Mouse (Mus musculus): Measurements from ENCODE around the gene Mettl24. TPM values are rescaled to one million over a fixed set of nuclear protein-coding genes. Genes with fewer than 3 reads are reported as not detected.

Mettl24 gene
- polyA plus RNA-seq, 1 experiment from 2014 or later, result 2.1 TPM

DNA sequence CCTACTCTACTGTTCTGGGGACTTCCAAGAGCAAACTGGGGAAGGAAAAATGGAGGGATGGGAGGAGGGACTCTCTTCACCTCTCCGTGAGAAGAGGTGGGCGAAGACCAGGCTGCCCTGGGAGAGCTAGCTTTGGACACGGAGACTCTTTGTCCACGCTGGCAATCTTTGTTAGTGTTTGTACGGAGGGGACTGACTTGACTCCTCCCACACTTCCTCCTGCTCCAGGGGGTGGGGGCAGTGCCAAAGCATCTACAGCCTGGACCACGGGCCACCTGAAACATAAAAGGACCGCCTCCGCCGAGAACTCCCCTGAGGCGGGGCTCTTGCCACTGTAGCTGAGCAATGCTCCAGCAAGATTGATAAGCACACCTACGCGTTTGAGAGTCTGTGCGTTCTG, 8.9 kb upstream of the Mettl24 start:
- Histone ChIP-seq H3K27ac (ENCODE audit: low read length) (no peak overlapping the region), H3K4me2 (ENCODE audit: low read depth, low read length) (peak overlapping the region; percentile 46), H3K9me3 (replicated peaks; ENCODE audit: control insufficient read depth, low read length) (no peaks in the 10 kb centered on the region), H3K36me3 (ENCODE audit: control insufficient read depth, insufficient read depth, low read length) (no peaks in the 10 kb centered on the region), H3K27me3 (ENCODE audit: control insufficient read depth, insufficient read depth, low read length) (no peaks in the 10 kb centered on the region), H3K4me3 (replicated peaks; ENCODE audit: low read length) (peak overlapping the region; percentile 5; the same call in 1 of the 2 replicates), H3K4me1 (ENCODE audit: control insufficient read depth, insufficient read depth, low read length) (no peaks in the 10 kb centered on the region), H3K9ac (ENCODE audit: low read length) (no peak overlapping the region)
- WGBS, result 13% methylated on average over 13 of the region's 13 CpGs
- no peak for ATAC-seq (ENCODE audit: insufficient read depth, low FRiP score)

DNA sequence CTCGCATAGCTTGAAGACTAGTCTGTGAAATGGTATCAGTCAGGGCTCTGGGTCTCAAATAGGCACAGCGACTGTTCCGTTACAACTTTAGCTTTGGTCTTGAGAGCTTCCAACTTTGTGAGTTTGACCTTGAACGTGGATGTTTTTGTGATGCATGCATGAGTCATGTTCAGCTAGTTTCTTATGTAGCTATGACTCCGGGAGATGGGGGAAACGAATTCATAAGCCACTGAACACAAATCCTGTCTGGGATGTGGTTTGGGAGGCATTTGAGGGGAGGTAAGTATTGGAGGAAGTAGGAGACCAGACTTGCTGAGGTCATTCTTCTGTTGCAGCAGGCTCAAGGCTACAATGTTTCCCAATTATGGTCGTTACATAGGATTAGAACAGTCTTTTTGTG, 7.2 kb upstream of the Mettl24 start:
- Histone ChIP-seq H3K4me2 (ENCODE audit: low read depth, low read length) (no peak overlapping the region), H3K27me3 (ENCODE audit: control insufficient read depth, insufficient read depth, low read length) (no peaks in the 10 kb centered on the region), H3K36me3 (ENCODE audit: control insufficient read depth, insufficient read depth, low read length) (no peaks in the 10 kb centered on the region), H3K9ac (ENCODE audit: low read length) (no peak overlapping the region), H3K9me3 (replicated peaks; ENCODE audit: control insufficient read depth, low read length) (no peaks in the 10 kb centered on the region), H3K4me1 (ENCODE audit: control insufficient read depth, insufficient read depth, low read length) (no peaks in the 10 kb centered on the region), H3K27ac (ENCODE audit: low read length) (no peak overlapping the region), H3K4me3 (replicated peaks; ENCODE audit: low read length) (no peak overlapping the region)
- 80% methylated on average over 7 of the region's 7 CpGs for WGBS
- no peak for ATAC-seq (ENCODE audit: insufficient read depth, low FRiP score)

DNA sequence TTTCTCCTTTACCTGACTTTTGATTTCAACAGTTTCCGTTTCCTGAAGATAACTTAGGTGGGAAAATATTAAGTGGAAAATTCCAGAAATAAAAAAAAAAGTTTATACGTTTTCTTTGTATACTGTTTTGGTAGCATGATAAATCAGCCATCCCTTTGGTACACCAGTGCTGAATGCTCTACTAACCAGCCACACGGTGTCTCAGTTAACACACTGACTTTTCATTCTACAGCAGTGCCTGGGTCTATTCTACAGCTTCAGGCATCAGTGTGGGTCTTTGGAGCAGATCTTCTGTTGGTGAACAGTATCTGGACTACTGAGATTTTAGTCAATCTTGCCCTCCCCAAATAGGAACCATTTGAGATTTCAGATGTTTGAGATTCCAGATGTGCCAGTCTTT, 4.6 kb upstream of the Mettl24 start:
- no peaks in the 10 kb centered on the region for H3K27me3 ChIP-seq (ENCODE audit: control insufficient read depth, insufficient read depth, low read length)
- H3K4me1 ChIP-seq (ENCODE audit: control insufficient read depth, insufficient read depth, low read length), result no peaks in the 10 kb centered on the region
- no peak for ATAC-seq (ENCODE audit: insufficient read depth, low FRiP score)
- no peak overlapping the region for H3K4me2 ChIP-seq (ENCODE audit: low read depth, low read length)
- no peak overlapping the region for H3K27ac ChIP-seq (ENCODE audit: low read length)
- no peak overlapping the region for H3K4me3 ChIP-seq (replicated peaks; ENCODE audit: low read length)
- 75% methylated on average over 3 of the region's 3 CpGs for WGBS
- H3K9ac ChIP-seq (ENCODE audit: low read length), result no peak overlapping the region
- no peaks in the 10 kb centered on the region for H3K36me3 ChIP-seq (ENCODE audit: control insufficient read depth, insufficient read depth, low read length)
- H3K9me3 ChIP-seq (replicated peaks; ENCODE audit: control insufficient read depth, low read length), result no peaks in the 10 kb centered on the region

DNA sequence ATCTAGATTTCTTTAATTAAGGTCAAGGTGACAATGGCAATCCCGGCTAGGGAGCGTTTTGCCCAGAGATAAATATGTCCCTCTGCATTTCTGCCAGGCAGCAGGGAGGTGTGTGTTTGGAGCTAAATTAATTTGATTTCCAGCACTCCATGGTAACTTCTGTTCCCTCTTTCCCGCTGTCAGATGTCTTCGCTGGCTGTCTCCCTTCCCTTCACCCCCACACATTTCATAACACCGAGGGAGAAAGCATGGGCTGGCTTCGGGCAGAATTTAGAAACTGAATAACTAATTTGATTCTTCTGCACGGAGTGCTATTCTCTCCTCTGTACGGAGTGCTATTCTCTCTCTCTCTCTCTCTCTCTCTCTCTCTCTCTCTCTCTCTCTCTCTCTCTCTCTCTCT, 612 bp upstream of the Mettl24 start:
- no peaks in the 10 kb centered on the region for H3K36me3 ChIP-seq (ENCODE audit: control insufficient read depth, insufficient read depth, low read length)
- no peaks in the 10 kb centered on the region for H3K9me3 ChIP-seq (replicated peaks; ENCODE audit: control insufficient read depth, low read length)
- no peak for ATAC-seq (ENCODE audit: insufficient read depth, low FRiP score)
- H3K27ac ChIP-seq (ENCODE audit: low read length), result no peak overlapping the region
- no peak overlapping the region; the same call in 1 of the 2 replicates for H3K9ac ChIP-seq (ENCODE audit: low read length)
- no peaks in the 10 kb centered on the region for H3K27me3 ChIP-seq (ENCODE audit: control insufficient read depth, insufficient read depth, low read length)
- H3K4me3 ChIP-seq (replicated peaks; ENCODE audit: low read length), result 0 out of 2 replicates have a peak overlapping the region, but pooled peaks have one; percentile 56
- WGBS, result 32% methylated on average over 8 of the region's 8 CpGs
- H3K4me1 ChIP-seq (ENCODE audit: control insufficient read depth, insufficient read depth, low read length), result peaks cover 5% of the 10 kb centered on the region; the same call in 1 of the 2 replicates
- H3K4me2 ChIP-seq (ENCODE audit: low read depth, low read length), result peak overlapping the region; percentile 86

DNA sequence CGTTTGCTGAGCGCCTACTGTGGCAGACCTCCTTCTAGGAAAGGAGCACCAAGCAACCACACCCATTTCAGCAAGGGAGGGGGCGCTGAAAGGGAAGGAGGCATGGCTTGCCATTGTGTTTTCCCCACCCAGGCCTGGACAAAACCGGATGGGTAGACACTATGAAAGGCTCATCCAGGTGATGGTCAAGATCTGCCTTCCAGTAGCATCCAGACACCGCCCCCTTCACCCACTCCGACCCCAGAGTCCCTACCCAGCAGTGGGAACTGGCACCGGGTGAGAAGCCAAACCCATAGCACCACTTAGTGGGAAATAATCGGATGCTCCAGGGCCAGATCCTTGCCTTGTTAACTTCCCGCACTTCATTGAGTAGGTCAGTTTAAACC, 779 bp downstream of the Mettl24 start:
- H3K4me2 ChIP-seq (ENCODE audit: low read depth, low read length), result peak overlapping the region; percentile 86
- WGBS, result 58% methylated on average over 9 of the region's 9 CpGs
- H3K27ac ChIP-seq (ENCODE audit: low read length), result no peak overlapping the region
- no peaks in the 10 kb centered on the region for H3K36me3 ChIP-seq (ENCODE audit: control insufficient read depth, insufficient read depth, low read length)
- H3K9ac ChIP-seq (ENCODE audit: low read length), result peak overlapping the region; percentile 76; the same call in 1 of the 2 replicates
- 0 out of 2 replicates have a peak, but pooled peaks have one; percentile 32 for ATAC-seq (ENCODE audit: insufficient read depth, low FRiP score)
- no peaks in the 10 kb centered on the region for H3K9me3 ChIP-seq (replicated peaks; ENCODE audit: control insufficient read depth, low read length)
- no peaks in the 10 kb centered on the region for H3K27me3 ChIP-seq (ENCODE audit: control insufficient read depth, insufficient read depth, low read length)
- peaks cover 5% of the 10 kb centered on the region; the same call in 1 of the 2 replicates for H3K4me1 ChIP-seq (ENCODE audit: control insufficient read depth, insufficient read depth, low read length)
- peak overlapping the region; percentile 56 for H3K4me3 ChIP-seq (replicated peaks; ENCODE audit: low read length)

DNA sequence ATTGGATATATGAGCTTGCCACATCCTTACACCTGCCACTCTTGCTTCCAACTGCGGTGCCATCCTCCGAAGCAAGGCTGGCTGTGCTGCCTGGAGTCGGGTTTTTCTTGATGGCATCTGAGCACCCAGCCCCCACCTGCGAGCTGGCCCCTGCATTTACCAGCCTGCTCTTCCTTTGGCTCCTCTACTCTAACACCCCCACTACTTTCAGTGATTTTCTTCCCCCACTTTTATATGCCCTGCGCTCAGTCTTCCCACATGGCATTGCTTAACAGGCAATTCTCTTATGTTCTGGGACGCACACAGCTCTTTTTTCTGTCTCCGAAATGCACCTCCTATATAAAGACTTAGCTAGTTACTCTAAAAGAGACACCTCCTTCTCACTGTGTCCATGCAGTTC, 1.2 kb downstream of the Mettl24 start:
- H3K27ac ChIP-seq (ENCODE audit: low read length), result no peak overlapping the region
- no peak overlapping the region for H3K4me3 ChIP-seq (replicated peaks; ENCODE audit: low read length)
- H3K4me1 ChIP-seq (ENCODE audit: control insufficient read depth, insufficient read depth, low read length), result peaks cover 5% of the 10 kb centered on the region; the same call in 1 of the 2 replicates
- no peak overlapping the region for H3K9ac ChIP-seq (ENCODE audit: low read length)
- no peak overlapping the region for H3K4me2 ChIP-seq (ENCODE audit: low read depth, low read length)
- WGBS, result 89% methylated on average over 7 of the region's 7 CpGs
- no peaks in the 10 kb centered on the region for H3K9me3 ChIP-seq (replicated peaks; ENCODE audit: control insufficient read depth, low read length)
- no peaks in the 10 kb centered on the region for H3K36me3 ChIP-seq (ENCODE audit: control insufficient read depth, insufficient read depth, low read length)
- H3K27me3 ChIP-seq (ENCODE audit: control insufficient read depth, insufficient read depth, low read length), result no peaks in the 10 kb centered on the region
- ATAC-seq (ENCODE audit: insufficient read depth, low FRiP score), result no peak

DNA sequence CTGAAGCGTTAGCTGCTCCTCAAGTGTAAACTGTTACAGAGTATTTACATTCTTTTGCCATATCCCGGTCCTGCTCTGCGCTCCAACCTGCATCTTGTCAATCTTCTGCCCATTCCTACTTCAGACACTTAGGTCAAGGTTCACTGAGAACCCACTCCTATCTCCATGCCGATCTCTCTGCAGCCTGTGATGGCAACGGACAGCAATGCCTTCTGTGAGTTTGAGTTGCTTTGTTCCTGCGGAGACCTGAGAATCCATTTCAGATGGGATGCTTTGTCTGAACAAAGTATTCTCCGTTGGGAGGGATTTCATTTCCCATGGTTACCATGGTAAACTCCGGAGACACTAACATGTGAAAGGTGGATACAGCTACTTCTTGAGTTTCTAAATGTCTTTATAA, 2.6 kb downstream of the Mettl24 start:
- H3K27ac ChIP-seq (ENCODE audit: low read length), result no peak overlapping the region
- H3K4me3 ChIP-seq (replicated peaks; ENCODE audit: low read length), result no peak overlapping the region
- ATAC-seq (ENCODE audit: insufficient read depth, low FRiP score), result no peak
- no peaks in the 10 kb centered on the region for H3K27me3 ChIP-seq (ENCODE audit: control insufficient read depth, insufficient read depth, low read length)
- no peaks in the 10 kb centered on the region for H3K9me3 ChIP-seq (replicated peaks; ENCODE audit: control insufficient read depth, low read length)
- no peak overlapping the region for H3K9ac ChIP-seq (ENCODE audit: low read length)
- 32% methylated on average over 8 of the region's 8 CpGs for WGBS
- H3K4me2 ChIP-seq (ENCODE audit: low read depth, low read length), result no peak overlapping the region
- no peaks in the 10 kb centered on the region for H3K36me3 ChIP-seq (ENCODE audit: control insufficient read depth, insufficient read depth, low read length)
- peaks cover 5% of the 10 kb centered on the region; the same call in 1 of the 2 replicates for H3K4me1 ChIP-seq (ENCODE audit: control insufficient read depth, insufficient read depth, low read length)

DNA sequence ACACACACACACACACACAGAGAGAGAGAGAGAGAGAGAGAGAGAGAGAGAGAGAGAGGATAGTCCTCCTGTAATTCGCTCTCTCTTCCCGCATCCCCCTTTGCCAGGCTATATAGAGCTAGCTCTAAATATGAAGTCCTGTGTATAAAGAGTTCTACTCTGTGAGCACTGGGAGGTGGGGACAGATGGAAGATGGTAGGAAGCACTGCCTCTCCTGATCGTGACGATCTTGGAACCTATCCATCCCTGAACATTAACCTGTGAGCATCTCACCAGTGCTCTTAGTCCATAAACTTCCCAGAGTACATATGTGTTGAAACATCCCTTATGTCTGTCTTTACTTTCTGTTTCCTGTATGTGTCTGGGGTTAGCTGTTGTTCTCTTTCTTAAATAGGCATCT, 3.9 kb downstream of the Mettl24 start:
- Histone ChIP-seq H3K9ac (ENCODE audit: low read length) (no peak overlapping the region), H3K27ac (ENCODE audit: low read length) (no peak overlapping the region), H3K9me3 (replicated peaks; ENCODE audit: control insufficient read depth, low read length) (no peaks in the 10 kb centered on the region), H3K4me1 (ENCODE audit: control insufficient read depth, insufficient read depth, low read length) (peaks cover 5% of the 10 kb centered on the region; the same call in 1 of the 2 replicates), H3K36me3 (ENCODE audit: control insufficient read depth, insufficient read depth, low read length) (no peaks in the 10 kb centered on the region), H3K27me3 (ENCODE audit: control insufficient read depth, insufficient read depth, low read length) (no peaks in the 10 kb centered on the region), H3K4me2 (ENCODE audit: low read depth, low read length) (no peak overlapping the region), H3K4me3 (replicated peaks; ENCODE audit: low read length) (no peak overlapping the region)
- no peak for ATAC-seq (ENCODE audit: insufficient read depth, low FRiP score)
- WGBS, result 81% methylated on average over 4 of the region's 4 CpGs

DNA sequence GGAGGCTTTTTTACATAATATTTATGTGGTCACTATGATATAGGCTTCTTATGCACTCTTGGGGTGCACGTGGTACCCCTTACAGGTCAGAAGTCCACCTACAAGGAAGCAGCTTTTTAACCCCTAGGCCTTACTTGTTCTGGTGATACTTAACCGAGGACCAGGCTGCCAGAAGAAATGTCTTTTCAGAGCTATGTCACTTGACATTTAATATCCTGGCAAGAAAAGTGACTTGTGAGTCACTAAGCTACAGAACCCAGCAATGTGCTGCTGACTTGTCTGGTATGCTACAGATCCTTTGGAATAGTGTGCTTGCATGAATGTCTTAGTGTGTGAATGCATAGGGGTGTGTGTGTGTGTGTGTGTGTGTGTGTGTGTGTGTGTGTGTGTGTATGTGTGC, 4.3 kb downstream of the Mettl24 start:
- Histone ChIP-seq H3K9ac (ENCODE audit: low read length) (no peak overlapping the region), H3K27ac (ENCODE audit: low read length) (no peak overlapping the region), H3K36me3 (ENCODE audit: control insufficient read depth, insufficient read depth, low read length) (no peaks in the 10 kb centered on the region), H3K4me2 (ENCODE audit: low read depth, low read length) (no peak overlapping the region), H3K9me3 (replicated peaks; ENCODE audit: control insufficient read depth, low read length) (no peaks in the 10 kb centered on the region), H3K27me3 (ENCODE audit: control insufficient read depth, insufficient read depth, low read length) (no peaks in the 10 kb centered on the region), H3K4me1 (ENCODE audit: control insufficient read depth, insufficient read depth, low read length) (peaks cover 5% of the 10 kb centered on the region; the same call in 1 of the 2 replicates), H3K4me3 (replicated peaks; ENCODE audit: low read length) (no peak overlapping the region)
- ATAC-seq (ENCODE audit: insufficient read depth, low FRiP score), result no peak
- WGBS, result 58% methylated on average over 2 of the region's 2 CpGs
